Mouse (Mus musculus) bone marrow macrophage, adult 2 months (primary cell): ENCODE data around the gene Haghl.

Experiments
- CTCF ChIP-seq: IDR thresholded peaks from 2 replicates; pipeline ENCODE4 v1.5.1; 2012; ENCODE audit warnings: low read depth, mild to moderate bottlenecking, low read length, moderate library complexity
- POLR2A ChIP-seq: IDR thresholded peaks from 2 replicates; pipeline ENCODE4 v1.6.1; 2012; ENCODE audit warnings: mild to moderate bottlenecking, low read depth, low read length, borderline replicate concordance

GRCm38 (mm10) chr17:25829558-25830017 lies 44.1 kb upstream of the Haghl start:
- TF ChIP-seq CTCF (no peak), POLR2A (no peak)
